In the genomic region with DNA sequence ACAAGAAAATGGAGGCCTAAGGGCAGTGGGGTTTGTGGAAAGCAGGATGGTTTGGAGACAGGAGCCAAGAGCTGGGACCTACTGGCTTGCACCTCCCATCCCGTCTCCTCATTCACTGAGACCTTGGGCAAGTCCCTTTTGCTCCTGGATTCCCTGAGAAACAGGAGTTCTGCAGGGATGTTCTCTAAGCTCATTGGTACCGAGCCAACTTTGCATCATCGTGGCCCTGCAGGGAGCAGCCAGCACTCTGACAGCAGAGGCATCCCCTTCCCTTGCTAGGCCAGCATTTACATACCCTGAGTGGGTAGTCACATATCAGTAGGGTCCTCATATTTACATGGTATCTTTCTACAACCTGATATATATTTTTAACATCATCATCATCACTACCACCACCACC, we compare ENCODE assay signal across 12 mouse cellular contexts.
"Had no signal": no experiment of that assay in that cellular context is flagged by ENCODE, and none has a peak within 500 bp of the region (broad histone marks: within the 10 kb centered on the region; RNA-seq: fewer than 3 reads in every experiment).

No protein-coding gene starts in this region.

- DNase-seq: layer of hippocampus, adult 9-11 months; layer of hippocampus, postnatal 36 days; liver, embryonic 13.5 days had no signal

- H3K4me2 ChIP-seq: hindbrain, embryonic 13.5 days; hindbrain, embryonic 15.5 days; kidney, embryonic 15.5 days; limb, embryonic 12.5 days; liver, embryonic 11.5 days; liver, embryonic 13.5 days; liver, embryonic 15.5 days had no signal

- H3K27me3 ChIP-seq: heart, embryonic 12.5 days; hindbrain, embryonic 13.5 days; hindbrain, embryonic 15.5 days; kidney, embryonic 15.5 days; limb, embryonic 12.5 days; liver, embryonic 13.5 days; liver, embryonic 15.5 days had no signal

- H3K36me3 ChIP-seq: hindbrain, embryonic 13.5 days; hindbrain, embryonic 15.5 days; limb, embryonic 10.5 days; limb, embryonic 12.5 days had no signal

- H3K4me3 ChIP-seq: heart, embryonic 12.5 days; hindbrain, embryonic 13.5 days; hindbrain, embryonic 15.5 days; kidney, embryonic 15.5 days; limb, embryonic 10.5 days; limb, embryonic 12.5 days; liver, embryonic 13.5 days; liver, embryonic 15.5 days had no signal

- H3K27ac ChIP-seq: hindbrain, embryonic 13.5 days; hindbrain, embryonic 15.5 days; hindbrain, postnatal 0 days; limb, embryonic 12.5 days had no signal

- H3K9me3 ChIP-seq: heart, embryonic 12.5 days; hindbrain, embryonic 13.5 days; hindbrain, embryonic 15.5 days; kidney, embryonic 15.5 days; limb, embryonic 10.5 days; limb, embryonic 12.5 days; liver, embryonic 13.5 days; liver, embryonic 15.5 days had no signal
